Mouse (Mus musculus) heart, adult 2 months (tissue): Measurements from ENCODE around the gene Itpr2.

Experiments used
- CTCF ChIP-seq: fragments of 200-600 bp; IDR thresholded peaks from 2 replicates; pipeline ENCODE4 v1.8.1; 2022; ENCODE audit warnings: antibody characterized with exemption, mild to moderate bottlenecking, moderate library complexity
- EP300 ChIP-seq: fragments of 200-500 bp; IDR thresholded peaks from 2 replicates; pipeline ENCODE4 v1.6.1; 2011; ENCODE audit warnings: low read depth, low read length, control low read depth; ENCODE audit not compliant: insufficient read depth
- POLR2A ChIP-seq: fragments of 200-500 bp; IDR thresholded peaks from 2 replicates; pipeline ENCODE4 v1.6.1; 2011; ENCODE audit warnings: mild to moderate bottlenecking, low read depth, low read length, control low read depth; ENCODE audit not compliant: insufficient read depth

DNA sequence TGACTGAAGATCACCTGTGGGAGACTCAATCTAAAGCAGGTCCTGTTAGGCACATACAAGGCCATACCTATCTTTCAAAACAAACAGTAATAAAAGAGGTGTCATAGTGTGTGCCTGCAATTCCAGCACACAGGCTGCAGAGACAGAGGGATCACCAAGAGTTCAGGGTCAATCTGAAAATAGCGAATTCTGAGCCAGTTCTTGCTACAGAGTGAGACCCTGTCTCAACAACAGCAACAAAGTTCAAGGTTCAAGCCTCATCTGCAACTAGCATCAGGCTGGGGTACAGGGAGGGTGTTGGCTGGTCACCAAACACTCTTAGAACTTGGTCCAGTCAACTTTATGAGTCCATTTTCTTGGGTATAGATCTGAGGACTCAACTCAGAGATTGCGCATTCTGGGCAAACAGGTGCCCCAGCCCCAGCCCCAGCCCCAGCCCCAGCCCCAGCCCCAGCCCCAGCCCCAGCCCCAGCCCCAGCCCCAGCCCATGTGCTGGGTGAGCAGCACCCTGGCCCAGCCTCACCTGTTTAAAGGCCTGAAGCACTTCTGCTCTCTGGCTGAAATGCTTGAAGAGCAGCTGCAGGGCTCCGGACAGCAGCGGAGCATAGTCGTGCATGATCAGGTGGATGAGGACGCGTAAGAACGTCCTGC, 155.4 kb downstream of the Itpr2 start:
- no peak for TF ChIP-seq POLR2A
- TF ChIP-seq CTCF: no peak
- TF ChIP-seq EP300: no peak
